Mouse (Mus musculus): ENCODE data around the gene Srsf2.
"Not testable (repeated sequence)": the region's sequence is repeated elsewhere in the genome, so short reads cannot be mapped to it uniquely, and the experiment has no call there.

Srsf2 gene

GRCm38 (mm10) chr11:116853512-116853928 lies 626 bp upstream of the Srsf2 start:
- peak; percentile 97 for DNase-seq (ENCODE audit: low spot score)

GRCm38 (mm10) chr11:116852291-116852890 lies 503 bp downstream of the Srsf2 start, which contains the start of gene Mfsd11:
TSS of gene Mfsd11 (plus strand) at chr11:116852440.
- peak; percentile 69 for DNase-seq (ENCODE audit: low spot score)

GRCm38 (mm10) chr11:116851576-116852290 lies 1.2 kb downstream of the Srsf2 start:
- no peak for DNase-seq (ENCODE audit: low spot score)

DNA sequence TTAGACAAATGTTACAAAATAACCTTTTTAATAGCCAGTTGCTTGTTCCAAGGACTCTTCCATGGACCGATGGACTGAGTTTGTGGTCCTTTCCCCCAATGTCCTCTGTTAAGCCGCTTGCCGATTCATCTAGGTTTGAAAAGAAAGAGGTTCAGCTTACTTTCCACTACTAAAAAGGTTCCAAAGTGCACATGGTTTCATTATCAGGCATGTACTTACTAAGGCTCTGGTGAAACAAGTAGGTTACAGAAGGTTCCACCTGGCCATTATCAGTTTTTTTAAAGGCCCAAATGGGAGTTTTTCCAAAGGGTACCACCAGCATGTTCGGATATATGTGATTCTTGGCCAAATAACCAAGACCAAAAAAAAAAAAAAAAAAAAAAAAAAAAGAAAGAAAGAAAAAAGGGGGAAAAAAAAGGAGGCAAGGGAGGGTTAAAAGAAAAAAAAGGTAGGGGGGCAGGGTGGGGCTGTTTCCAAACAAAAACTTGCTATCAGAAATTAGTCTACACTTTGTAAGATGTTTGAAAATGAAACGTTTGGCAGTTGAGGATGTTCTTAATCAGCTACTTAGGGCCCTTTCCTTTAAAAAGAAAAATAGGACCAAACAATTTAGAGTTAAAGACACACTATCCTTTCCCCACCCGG lies 1.9 kb downstream of the Srsf2 start:
- DNase-seq (ENCODE audit: low spot score) = no peak

DNA sequence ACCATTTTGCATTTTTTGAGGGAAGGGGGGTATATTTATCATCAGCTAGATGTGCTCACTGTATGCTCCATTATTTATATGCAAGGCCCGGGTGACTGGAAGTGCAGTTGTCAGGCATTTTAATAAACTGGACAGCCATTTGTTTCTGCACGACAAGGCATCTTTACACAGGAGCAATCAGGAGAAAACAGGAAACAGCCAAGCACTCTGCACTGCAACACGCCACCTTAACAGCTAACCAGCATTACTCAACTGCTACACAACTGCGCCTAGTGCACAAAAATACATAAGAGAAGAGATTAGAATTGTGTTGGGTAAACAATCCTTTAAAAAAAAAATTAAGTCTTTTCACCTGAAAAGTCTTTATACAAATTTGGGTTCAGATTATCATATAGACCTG lies 2.8 kb downstream of the Srsf2 start:
- no peak for DNase-seq (ENCODE audit: low spot score)

DNA sequence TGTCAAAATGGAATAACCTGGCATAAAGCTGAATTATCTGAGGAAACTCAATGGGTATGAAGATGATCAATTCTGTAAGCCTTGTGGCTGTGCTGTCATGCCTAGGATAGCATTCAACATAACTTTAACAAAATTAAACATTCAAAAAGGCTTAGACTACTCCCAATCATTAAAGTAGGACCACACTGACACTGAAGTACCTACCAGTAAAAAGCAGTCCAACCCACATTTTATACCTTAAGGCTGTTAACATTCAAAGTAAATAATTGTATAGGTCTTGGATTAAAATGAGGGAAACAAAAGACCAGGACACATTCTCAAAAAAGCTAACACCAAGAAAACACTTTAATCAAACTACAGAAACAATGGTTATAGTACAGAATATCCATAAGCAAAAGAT lies 3.3 kb downstream of the Srsf2 start:
- no peak for DNase-seq (ENCODE audit: low spot score)

DNA sequence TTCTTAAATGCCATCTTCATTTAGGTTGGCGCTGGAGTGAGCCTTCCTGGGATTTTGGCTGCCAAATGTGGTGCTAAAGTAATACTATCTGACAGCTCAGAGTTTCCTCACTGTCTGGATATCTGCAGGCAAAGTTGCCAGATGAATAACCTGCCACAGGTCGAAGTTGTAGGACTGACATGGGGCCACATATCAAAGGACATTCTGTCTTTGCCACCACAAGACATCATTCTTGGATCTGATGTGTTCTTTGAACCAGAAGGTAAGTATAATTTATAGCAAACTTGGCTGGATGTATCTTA lies 4.1 kb downstream of the Srsf2 start:
- not testable (repeated sequence) for DNase-seq (ENCODE audit: low spot score)

GRCm38 (mm10) chr11:116848086-116848876 lies 4.6 kb downstream of the Srsf2 start:
- no peak for DNase-seq (ENCODE audit: low spot score)

GRCm38 (mm10) chr11:116847187-116848085 lies 5.5 kb downstream of the Srsf2 start:
- DNase-seq (ENCODE audit: low spot score) = no peak

DNA sequence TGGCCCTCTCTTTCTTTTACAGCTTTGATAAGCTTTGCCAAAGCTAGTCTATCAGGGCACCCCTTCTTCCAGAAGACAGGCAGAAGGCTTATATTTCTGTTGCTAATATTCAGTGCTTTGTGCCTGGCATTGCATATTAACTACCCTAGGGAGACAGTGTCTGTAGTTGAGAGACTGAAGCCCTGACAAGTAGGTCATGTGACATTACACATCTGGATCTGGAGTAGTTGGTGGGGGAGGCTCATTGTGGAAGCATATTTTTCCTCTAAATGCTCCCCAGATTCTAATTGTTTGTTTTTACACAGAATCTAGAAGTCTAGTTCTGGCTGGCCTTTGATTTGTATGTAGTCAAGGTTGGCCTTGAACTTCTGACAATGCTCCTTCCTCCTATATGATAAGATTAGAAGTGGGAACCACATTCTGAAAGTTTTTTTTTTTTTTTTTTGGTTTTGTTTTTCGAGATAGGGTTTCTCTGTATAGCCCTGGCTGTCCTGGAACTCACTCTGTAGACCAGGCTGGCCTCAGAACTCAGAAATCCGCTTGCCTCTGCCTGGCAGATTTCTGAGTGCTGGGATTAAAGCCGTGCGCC lies 6.2 kb downstream of the Srsf2 start:
- no peak for DNase-seq (ENCODE audit: low spot score)

DNA sequence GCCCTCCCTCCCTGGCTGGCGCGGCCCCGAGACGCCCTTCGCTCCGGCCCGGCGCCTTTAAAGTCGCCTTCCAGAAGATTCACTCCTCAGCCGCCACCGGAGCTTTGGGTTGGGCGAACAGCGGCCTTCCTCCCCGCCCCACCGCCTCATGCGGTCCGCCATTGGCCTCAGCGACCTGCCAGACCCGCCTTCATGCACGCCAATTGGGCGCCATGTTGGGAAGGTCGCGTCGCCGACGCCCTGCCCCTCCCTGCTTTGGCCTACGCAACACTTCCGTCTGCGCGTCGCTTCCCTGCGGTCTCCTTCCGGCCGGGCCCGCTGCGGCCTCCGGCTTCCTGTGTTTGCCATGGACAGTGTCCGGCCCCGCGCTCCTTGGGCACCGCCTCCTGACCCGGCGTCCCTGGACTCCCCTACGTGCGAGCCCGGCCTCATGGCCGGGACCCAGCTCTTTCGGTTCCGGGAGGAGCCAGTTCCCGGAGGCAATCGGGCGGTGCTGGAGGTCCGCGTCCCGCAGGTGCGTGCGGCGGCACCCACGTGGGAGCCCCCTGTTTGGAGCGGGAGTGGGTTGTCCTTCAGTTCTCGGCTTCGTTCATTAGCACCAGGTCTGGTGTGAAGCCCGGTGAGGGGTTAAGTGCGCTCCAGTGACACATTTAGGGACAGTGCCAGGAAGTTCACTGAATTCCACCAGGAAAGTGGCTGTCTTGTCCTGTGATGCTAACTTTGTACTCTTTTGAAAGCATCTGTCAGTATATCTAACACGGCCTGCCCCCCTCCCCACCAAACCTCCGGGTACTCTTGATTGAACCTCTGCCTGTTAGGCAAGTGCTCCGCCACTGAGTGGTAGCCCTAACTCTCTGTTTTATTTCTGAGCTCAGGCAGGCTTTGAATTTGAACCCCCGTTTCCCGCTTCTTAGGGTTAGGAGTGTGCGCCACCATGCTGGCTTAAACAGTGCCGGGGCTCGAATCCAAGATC lies 9.3 kb downstream of the Srsf2 start, which contains the start of the genes Mettl23 and Jmjd6:
Gene Mettl23 (plus strand): TSS at position 18 of the 973 bp plus-strand sequence.
Gene Jmjd6 (minus strand): TSS at position 189 of the 973 bp plus-strand sequence.
- peak; percentile 96 for DNase-seq (ENCODE audit: low spot score)

- peak; percentile 67 for DNase-seq (ENCODE audit: low spot score)
Measured at GRCm38 (mm10) chr11:116842531-116843260, 10.2 kb downstream of the Srsf2 start.

GRCm38 (mm10) chr11:116840748-116841147 lies 12.1 kb downstream of the Srsf2 start:
- DNase-seq (ENCODE audit: low spot score) = no peak

- no peak for DNase-seq (ENCODE audit: low spot score)
Measured at GRCm38 (mm10) chr11:116839601-116840000, 13.3 kb downstream of the Srsf2 start.

GRCm38 (mm10) chr11:116838936-116839335 lies 14.0 kb downstream of the Srsf2 start:
- DNase-seq (ENCODE audit: low spot score) = no peak

GRCm38 (mm10) chr11:116837441-116837840 lies 15.5 kb downstream of the Srsf2 start:
- DNase-seq (ENCODE audit: low spot score) = no peak

DNA sequence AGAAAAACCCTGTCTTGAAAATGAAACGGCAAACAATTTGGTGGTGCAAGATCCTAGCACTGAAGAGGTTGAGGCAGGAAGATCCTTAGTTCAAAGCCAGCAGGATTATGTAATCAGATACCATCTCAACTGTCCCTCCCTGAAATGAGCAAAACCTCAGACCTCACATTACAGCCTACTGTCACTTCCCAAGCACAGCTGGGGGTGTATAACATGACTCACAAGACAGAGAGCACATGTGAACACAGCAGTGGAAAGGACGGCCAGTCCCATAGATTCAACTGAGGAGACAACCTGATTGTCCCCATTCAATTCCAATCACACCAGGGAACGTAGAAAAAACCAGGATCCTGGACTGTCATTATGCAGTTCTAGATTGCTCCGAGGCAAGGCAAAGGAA lies 16.6 kb downstream of the Srsf2 start:
- no peak for DNase-seq (ENCODE audit: low spot score)

DNA sequence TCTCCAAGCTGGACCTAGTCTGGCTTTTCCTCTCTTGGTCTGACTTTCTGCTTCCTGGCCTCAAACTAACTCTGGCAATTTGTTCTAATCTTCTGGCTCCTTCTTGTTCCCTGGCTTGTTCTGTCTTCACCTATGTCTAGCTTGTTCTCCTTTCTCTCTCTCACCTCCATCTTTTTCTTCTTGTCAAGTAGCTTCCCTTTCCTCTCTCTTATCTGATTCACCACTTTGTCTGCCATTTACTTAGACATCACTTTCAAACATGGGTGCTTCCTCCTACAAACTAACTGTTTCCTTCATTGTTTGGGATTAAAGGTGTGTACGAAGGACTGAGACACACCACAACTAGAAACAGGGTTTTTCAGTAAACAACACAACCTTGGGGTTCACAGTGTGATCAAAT lies 17.9 kb downstream of the Srsf2 start:
- DNase-seq (ENCODE audit: low spot score) = no peak

- peak; percentile 67 for DNase-seq (ENCODE audit: low spot score)
Measured at GRCm38 (mm10) chr11:116832172-116832685, 20.7 kb downstream of the Srsf2 start.

All from retina, embryonic 14.5 days (tissue).